Comparison of ENCODE assay signal across 8 mouse cellular contexts in genomic region chr11:62879220-62880048, GRCm38 (mm10). TPM values are rescaled to one million over a fixed set of nuclear protein-coding genes. Genes with fewer than 3 reads are reported as not detected.
DNase-seq lines count a peak whose midpoint lies in the region; ATAC-seq and TF ChIP-seq lines count a peak whose summit lies in the region.

Tvp23b (plus strand) TSS chr11:62879455.

- 2% methylated on average over 36 of the region's 55 CpGs for WGBS in embryonic facial prominence, embryonic 14.5 days
- 1% methylated on average over 55 of the region's 55 CpGs for WGBS in heart, adult 2 months
- WGBS in limb, embryonic 13.5 days, result 2% methylated on average over 55 of the region's 55 CpGs
- WGBS in midbrain, embryonic 16.5 days, result 2% methylated on average over 54 of the region's 55 CpGs

- no peaks in the 10 kb centered on the region for H3K27me3 ChIP-seq in embryonic facial prominence, embryonic 14.5 days (replicated peaks; ENCODE audit: control insufficient read depth, insufficient read depth, low read length)
- H3K27me3 ChIP-seq in heart, adult 2 months (ENCODE audit: control insufficient read depth, insufficient read depth, low read length), result no peaks in the 10 kb centered on the region
- H3K27me3 ChIP-seq in limb, embryonic 13.5 days, result no peaks in the 10 kb centered on the region
- H3K27me3 ChIP-seq in midbrain, embryonic 16.5 days (ENCODE audit: control insufficient read depth, insufficient read depth, low read depth, low read length), result no peaks in the 10 kb centered on the region

- H3K4me1 ChIP-seq in embryonic facial prominence, embryonic 14.5 days (ENCODE audit: control insufficient read depth, insufficient read depth, low read length), result peaks cover 9% of the 10 kb centered on the region; the same call in 1 of the 2 replicates
- no peaks in the 10 kb centered on the region; the same call in none of the 2 replicates for H3K4me1 ChIP-seq in heart, adult 2 months (ENCODE audit: control insufficient read depth, insufficient read depth, low read length)
- peaks cover 8% of the 10 kb centered on the region; the same call in 1 of the 2 replicates for H3K4me1 ChIP-seq in limb, embryonic 13.5 days
- peaks cover 9% of the 10 kb centered on the region for H3K4me1 ChIP-seq in midbrain, embryonic 16.5 days (ENCODE audit: control insufficient read depth, insufficient read depth, low read length)

- H3K36me3 ChIP-seq in embryonic facial prominence, embryonic 14.5 days (ENCODE audit: control insufficient read depth, insufficient read depth, low read length), result peaks cover 23% of the 10 kb centered on the region
- no peaks in the 10 kb centered on the region for H3K36me3 ChIP-seq in heart, adult 2 months (ENCODE audit: control insufficient read depth, insufficient read depth, low read length)
- H3K36me3 ChIP-seq in limb, embryonic 13.5 days, result peaks cover 18% of the 10 kb centered on the region
- H3K36me3 ChIP-seq in midbrain, embryonic 16.5 days (ENCODE audit: control insufficient read depth, insufficient read depth, low read length), result 0 out of 2 replicates have a peak, but pooled peaks cover 4% of the 10 kb centered on the region

- peak within 1 kb of the TSS; percentile 92 for H3K9ac ChIP-seq in embryonic facial prominence, embryonic 14.5 days (ENCODE audit: low read depth, low read length)
- H3K9ac ChIP-seq in heart, adult 2 months (ENCODE audit: low read depth, low read length), result peak within 1 kb of the TSS; percentile 88
- H3K9ac ChIP-seq in limb, embryonic 13.5 days, result peak within 1 kb of the TSS; percentile 88
- H3K9ac ChIP-seq in midbrain, embryonic 16.5 days (ENCODE audit: low read depth, low read length), result peak within 1 kb of the TSS; percentile 72

- DNase-seq in 3T3-L1 (ENCODE audit: low read depth, low spot score), result peak; percentile 97
- DNase-seq in adrenal gland, postnatal 4 days (ENCODE audit: low spot score in 2 of 2), result peak; percentile 94 to 99
- peak; percentile 99 for DNase-seq in embryonic facial prominence, embryonic 14.5 days (ENCODE audit: low spot score)
- peak; percentile 98 for DNase-seq in heart, adult 2 months
- DNase-seq in kidney, adult 8-10 months, result peak; percentile 98 to 99
- peak; percentile 97 to 100 for DNase-seq in spleen, postnatal 10 days (ENCODE audit: low spot score in 2 of 2)

- peak; percentile 97 for ATAC-seq in embryonic facial prominence, embryonic 14.5 days (ENCODE audit: low read depth)
- peak; percentile 97 for ATAC-seq in limb, embryonic 13.5 days (ENCODE audit: low FRiP score, low read depth)
- peak; percentile 96 for ATAC-seq in midbrain, embryonic 16.5 days

- H3K9me3 ChIP-seq in embryonic facial prominence, embryonic 14.5 days (ENCODE audit: control insufficient read depth, low read length), result no peaks in the 10 kb centered on the region
- no peaks in the 10 kb centered on the region for H3K9me3 ChIP-seq in limb, embryonic 13.5 days
- H3K9me3 ChIP-seq in midbrain, embryonic 16.5 days (replicated peaks; ENCODE audit: control insufficient read depth, low read length, poor library complexity, severe bottlenecking), result no peaks in the 10 kb centered on the region

- H3K4me2 ChIP-seq in embryonic facial prominence, embryonic 14.5 days (ENCODE audit: low read depth, low read length), result peak within 1 kb of the TSS; percentile 64
- peak within 1 kb of the TSS; percentile 72 for H3K4me2 ChIP-seq in limb, embryonic 13.5 days (replicated peaks)
- H3K4me2 ChIP-seq in midbrain, embryonic 16.5 days (ENCODE audit: low read length), result peak within 1 kb of the TSS; percentile 52

- peak within 1 kb of the TSS; percentile 84 for H3K4me3 ChIP-seq in embryonic facial prominence, embryonic 14.5 days (ENCODE audit: low read depth, low read length)
- peak within 1 kb of the TSS; percentile 100 for H3K4me3 ChIP-seq in heart, adult 2 months
- peak within 1 kb of the TSS; percentile 80 for H3K4me3 ChIP-seq in limb, embryonic 13.5 days
- peak within 1 kb of the TSS; percentile 69 for H3K4me3 ChIP-seq in midbrain, embryonic 16.5 days (ENCODE audit: low read depth, low read length)

- peak; percentile 91 for TF ChIP-seq POLR2A in heart, adult 2 months (IDR thresholded peaks at IDR 0.05; ENCODE audit: insufficient read depth, low read depth, low read length)

- no peaks in the 10 kb centered on the region for H3K79me2 ChIP-seq in heart, adult 2 months (replicated peaks; ENCODE audit: control insufficient read depth, insufficient read depth, low read length)

- intact Hi-C loops in heart, adult 2 months (cut with DNase I), result loop anchor here (2.0 to 10.0 kb wide), 2 partner anchors 59 to 275 kb away; partner anchors contain the start of gene Trim16

- TF ChIP-seq CTCF in heart, adult 2 months (IDR thresholded peaks at IDR 0.05), result no peak

- peak; percentile 81 for TF ChIP-seq EP300 in heart, adult 2 months (IDR thresholded peaks at IDR 0.05; ENCODE audit: insufficient read depth, low read depth, low read length)

- H3K27ac ChIP-seq in embryonic facial prominence, embryonic 14.5 days (replicated peaks; ENCODE audit: low read depth, low read length), result peak within 1 kb of the TSS; percentile 85
- H3K27ac ChIP-seq in heart, adult 2 months, result peak within 1 kb of the TSS; percentile 94
- H3K27ac ChIP-seq in limb, embryonic 13.5 days, result peak within 1 kb of the TSS; percentile 83
- H3K27ac ChIP-seq in midbrain, embryonic 16.5 days (ENCODE audit: low read length), result peak within 1 kb of the TSS; percentile 84

RNA-seq across cellular contexts. Expression of gene Tvp23b, which starts in this region (rescaled TPM):
- 10 to 100 TPM; 34.4 to 41.1 TPM for total RNA-seq in adrenal gland, postnatal 4 days (2021)
- 74.2 and 82.0 TPM in 2 replicates for polyA plus RNA-seq in embryonic facial prominence, embryonic 14.5 days (2014; fragmentation: Nextera tagmentation; extraction: Ambion mirVana)
- 10 to 100 TPM; 21.9 to 24.5 TPM for total RNA-seq in heart, adult 2 months (2021)
- polyA plus RNA-seq in heart, adult 2 months (2012; rRNA removed), result 9.7 and 17.7 TPM in 2 replicates
- 64.2 and 67.1 TPM in 2 replicates for polyA plus RNA-seq in limb, embryonic 13.5 days (2015; fragmentation: Nextera tagmentation; extraction: Ambion mirVana)
- polyA plus RNA-seq in midbrain, embryonic 16.5 days (2015; fragmentation: Nextera tagmentation; extraction: Ambion mirVana), result 63.9 and 68.0 TPM in 2 replicates

Comparison
In these comparisons a context has a peak if more than half of its experiments do, and no peak if none do; other contexts are left out.
1. Peak in every context shown above with its lines: DNase-seq, ATAC-seq, H3K4me3 ChIP-seq and H3K27ac ChIP-seq.